Mouse (Mus musculus) embryonic facial prominence, embryonic 10.5 days (tissue): ENCODE results near the gene Zfp740. TPM values are rescaled to one million over a fixed set of nuclear protein-coding genes. Genes with fewer than 3 reads are reported as not detected.
A peak's percentile ranks its signal among the peaks of the same experiment; 100 is the strongest.

Source experiments
- DNase-seq: peaks from one replicate; pipeline ENCODE4 v3.0.0-alpha.2; 2017; ENCODE audit warnings: low spot score
- H3K27ac ChIP-seq: fragments of 300-500 bp; sonication (generic); replicated peaks from 2 replicates; pipeline ENCODE4 v1.5.1; 2016; ENCODE audit warnings: mild to moderate bottlenecking
- H3K27me3 ChIP-seq: fragments of 300-500 bp; sonication (generic); replicated peaks from 2 replicates; pipeline ENCODE4 v1.6.1; 2016; ENCODE audit warnings: low read depth, mild to moderate bottlenecking; ENCODE audit not compliant: poor library complexity, severe bottlenecking
- H3K36me3 ChIP-seq: fragments of 300-500 bp; sonication (generic); replicated peaks from 2 replicates; pipeline ENCODE4 v1.6.1; 2016; ENCODE audit warnings: mild to moderate bottlenecking, moderate library complexity
- H3K4me1 ChIP-seq: fragments of 300-500 bp; sonication (generic); 2 replicates; pipeline ENCODE4 v1.6.1; 2016
- H3K4me3 ChIP-seq: fragments of 300-500 bp; sonication (generic); 2 replicates; pipeline ENCODE4 v1.5.1; 2016; ENCODE audit warnings: mild to moderate bottlenecking, moderate library complexity
- H3K9me3 ChIP-seq: fragments of 300-500 bp; sonication (generic); 2 replicates; pipeline ENCODE4 v1.6.1; 2016; ENCODE audit warnings: mild to moderate bottlenecking
- WGBS: fragments of 180-500 bp; shearing (Covaris S2); methylation state at CpG from one replicate; pipeline ENCODE4 v1.1.7; 2016; 5-methylcytosine and 5-hydroxymethylcytosine counted together
- polyA plus RNA-seq: library from polyadenylated mRNA; unstranded; fragments of >200 nt; fragmentation: Nextera tagmentation; extraction: Ambion mirVana; gene quantifications from 2 replicates; pipeline ENCODE4 v1.2.1, GENCODE M21; 2016

Zfp740 gene
- polyA plus RNA-seq, 1 experiment from 2014 or later = 79.3 TPM

GRCm38 (mm10) chr15:102247252-102248130, 44.4 kb downstream of the Zfp740 start:
- H3K9me3 ChIP-seq = no peaks in the 10 kb centered on the region
- DNase-seq = peak; percentile 86
- H3K27me3 ChIP-seq = peaks cover 69% of the 10 kb centered on the region
- WGBS = under 1% methylated on average over 65 of the region's 65 CpGs
- H3K36me3 ChIP-seq = peaks cover 27% of the 10 kb centered on the region
- peaks cover 98% of the 10 kb centered on the region for H3K4me1 ChIP-seq
- H3K4me3 ChIP-seq = peak overlapping the region; percentile 76
- H3K27ac ChIP-seq = peak overlapping the region; percentile 96

- Histone ChIP-seq H3K4me3 (peak overlapping the region; percentile 76), H3K36me3 (peaks cover 27% of the 10 kb centered on the region), H3K27me3 (peaks cover 61% of the 10 kb centered on the region), H3K27ac (peak overlapping the region; percentile 96), H3K9me3 (no peaks in the 10 kb centered on the region), H3K4me1 (peaks cover 96% of the 10 kb centered on the region)
- WGBS = 2% methylated on average over 8 of the region's 8 CpGs
- peak; percentile 87 for DNase-seq
These were observed 45.2 kb downstream of the Zfp740 start for GRCm38 (mm10) chr15:102248131-102248811.

- Histone ChIP-seq H3K27me3 (peaks cover 56% of the 10 kb centered on the region), H3K4me1 (peaks cover 94% of the 10 kb centered on the region), H3K36me3 (peaks cover 30% of the 10 kb centered on the region), H3K9me3 (no peaks in the 10 kb centered on the region), H3K4me3 (peak overlapping the region; percentile 76), H3K27ac (peak overlapping the region; percentile 96)
- 0% methylated on average over 3 of the region's 3 CpGs for WGBS
- DNase-seq = peak; percentile 88
These were observed 45.8 kb downstream of the Zfp740 start for GRCm38 (mm10) chr15:102248812-102249191.

GRCm38 (mm10) chr15:102249251-102249691, 46.2 kb downstream of the Zfp740 start:
- peaks cover 94% of the 10 kb centered on the region for H3K4me1 ChIP-seq
- DNase-seq = peak; percentile 85
- WGBS = 1% methylated on average over 13 of the region's 13 CpGs
- peak overlapping the region; percentile 96 for H3K27ac ChIP-seq
- no peaks in the 10 kb centered on the region for H3K9me3 ChIP-seq
- peak overlapping the region; percentile 76 for H3K4me3 ChIP-seq
- H3K36me3 ChIP-seq = peaks cover 30% of the 10 kb centered on the region
- H3K27me3 ChIP-seq = peaks cover 51% of the 10 kb centered on the region

GRCm38 (mm10) chr15:102249967-102250366, 46.9 kb downstream of the Zfp740 start:
- Histone ChIP-seq H3K9me3 (no peaks in the 10 kb centered on the region), H3K27ac (peak overlapping the region; percentile 96), H3K4me1 (peaks cover 93% of the 10 kb centered on the region), H3K4me3 (peak overlapping the region; percentile 76), H3K27me3 (peaks cover 47% of the 10 kb centered on the region), H3K36me3 (peaks cover 30% of the 10 kb centered on the region)
- 31% methylated on average over 9 of the region's 9 CpGs for WGBS
- peak; percentile 34 for DNase-seq

- Histone ChIP-seq H3K9me3 (no peaks in the 10 kb centered on the region), H3K4me3 (peak overlapping the region; percentile 76), H3K36me3 (peaks cover 30% of the 10 kb centered on the region), H3K27ac (peak overlapping the region; percentile 96), H3K27me3 (peaks cover 47% of the 10 kb centered on the region), H3K4me1 (peaks cover 93% of the 10 kb centered on the region)
- 50% methylated on average over 5 of the region's 5 CpGs for WGBS
- DNase-seq = no peak
These were observed 47.5 kb downstream of the Zfp740 start for GRCm38 (mm10) chr15:102250521-102250920.

- peaks cover 49% of the 10 kb centered on the region for H3K27me3 ChIP-seq
- H3K4me1 ChIP-seq = peaks cover 90% of the 10 kb centered on the region
- H3K27ac ChIP-seq = peak overlapping the region; percentile 96
- peaks cover 26% of the 10 kb centered on the region for H3K36me3 ChIP-seq
- DNase-seq = peak; percentile 72
- peak overlapping the region; percentile 81 for H3K4me3 ChIP-seq
- no peaks in the 10 kb centered on the region for H3K9me3 ChIP-seq
- 28% methylated on average over 14 of the region's 14 CpGs for WGBS
These were observed 52.7 kb downstream of the Zfp740 start for GRCm38 (mm10) chr15:102255547-102256255.

GRCm38 (mm10) chr15:102256431-102257201, 53.6 kb downstream of the Zfp740 start:
- peaks cover 49% of the 10 kb centered on the region for H3K27me3 ChIP-seq
- no peaks in the 10 kb centered on the region for H3K9me3 ChIP-seq
- peaks cover 84% of the 10 kb centered on the region for H3K4me1 ChIP-seq
- H3K36me3 ChIP-seq = peaks cover 17% of the 10 kb centered on the region
- WGBS = 4% methylated on average over 22 of the region's 22 CpGs
- H3K27ac ChIP-seq = peak overlapping the region; percentile 96
- DNase-seq = no peak
- peak overlapping the region; percentile 81 for H3K4me3 ChIP-seq

GRCm38 (mm10) chr15:102257202-102258075, 54.4 kb downstream of the Zfp740 start, which contains the start of gene Rarg:
Gene Rarg (minus strand): TSS chr15:102257517.
- peaks cover 51% of the 10 kb centered on the region for H3K27me3 ChIP-seq
- H3K4me1 ChIP-seq = peaks cover 84% of the 10 kb centered on the region
- H3K36me3 ChIP-seq = peaks cover 9% of the 10 kb centered on the region
- peak within 1 kb of the TSS; percentile 96 for H3K27ac ChIP-seq
- peak within 1 kb of the TSS; percentile 81 for H3K4me3 ChIP-seq
- DNase-seq = peak; percentile 81
- WGBS = under 1% methylated on average over 42 of the region's 46 CpGs
- no peaks in the 10 kb centered on the region for H3K9me3 ChIP-seq

GRCm38 (mm10) chr15:102258076-102258470, 55.0 kb downstream of the Zfp740 start:
- Histone ChIP-seq H3K27ac (peak overlapping the region; percentile 96), H3K9me3 (no peaks in the 10 kb centered on the region), H3K4me3 (peak overlapping the region; percentile 81), H3K36me3 (peaks cover 4% of the 10 kb centered on the region; the same call in 1 of the 2 replicates), H3K27me3 (peaks cover 54% of the 10 kb centered on the region), H3K4me1 (peaks cover 86% of the 10 kb centered on the region)
- peak; percentile 77 for DNase-seq
- 2% methylated on average over 12 of the region's 12 CpGs for WGBS
